Mouse (Mus musculus) granulocyte monocyte progenitor cell, adult 5-6 weeks (primary cell): ENCODE data around the gene Ubc. TPM values are rescaled to one million over a fixed set of nuclear protein-coding genes. Genes with fewer than 3 reads are reported as not detected.
A peak's percentile ranks its signal among the peaks of the same experiment; 100 is the strongest.

Source experiments
- ATAC-seq: replicated peaks from 2 replicates; pipeline ENCODE4 v1.8.0; 2016; ENCODE audit warnings: mild to moderate bottlenecking, moderate TSS enrichment, inconsistent platforms; ENCODE audit not compliant: poor library complexity, severe bottlenecking
- total RNA-seq, 2 experiments: library from RNA; stranded (forward) in 1 of 2; stranded (reverse) in 1 of 2; fragments of 200-712, 200-1000 nt in 1 of 2; fragments of >200 nt in 1 of 2; fragmentation: Nextera tagmentation in 1 of 2; gene quantifications; 2 replicates each; pipeline ENCODE4 v1.2.3; 2014 to 2017

Gene Ubc
- total RNA-seq, 2 experiments from 2014 or later, result 139 to 280 TPM

DNA sequence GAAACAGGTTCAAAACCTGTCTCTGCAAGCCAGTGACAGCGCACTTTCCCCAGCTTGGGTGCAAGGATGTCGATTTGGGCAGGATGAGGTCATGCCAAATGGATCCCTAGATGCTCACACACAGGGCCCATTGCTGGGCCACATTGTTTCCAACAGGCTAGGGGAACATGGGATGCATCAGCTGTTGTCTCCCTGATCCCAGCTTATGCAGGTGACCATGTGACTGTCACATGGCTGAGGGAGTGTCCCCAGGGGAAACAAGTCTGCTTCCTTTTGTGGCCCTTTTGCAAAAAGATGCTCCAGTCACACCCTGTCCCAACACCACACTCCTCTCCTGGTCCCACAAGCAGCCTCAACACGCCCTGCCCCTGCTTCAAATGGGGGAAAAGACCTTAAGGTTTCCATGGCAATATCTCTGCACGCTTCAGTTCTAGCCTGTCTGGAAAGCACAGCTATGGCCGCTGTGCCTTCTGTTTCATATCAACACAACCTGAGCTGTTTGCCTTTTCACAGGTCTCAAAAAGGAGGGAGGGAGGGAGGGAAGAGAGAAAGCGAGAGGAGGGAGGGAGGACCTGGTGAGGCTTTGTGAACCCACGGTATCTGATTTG is 35.0 kb downstream of the Ubc start:
- no peak for ATAC-seq

DNA sequence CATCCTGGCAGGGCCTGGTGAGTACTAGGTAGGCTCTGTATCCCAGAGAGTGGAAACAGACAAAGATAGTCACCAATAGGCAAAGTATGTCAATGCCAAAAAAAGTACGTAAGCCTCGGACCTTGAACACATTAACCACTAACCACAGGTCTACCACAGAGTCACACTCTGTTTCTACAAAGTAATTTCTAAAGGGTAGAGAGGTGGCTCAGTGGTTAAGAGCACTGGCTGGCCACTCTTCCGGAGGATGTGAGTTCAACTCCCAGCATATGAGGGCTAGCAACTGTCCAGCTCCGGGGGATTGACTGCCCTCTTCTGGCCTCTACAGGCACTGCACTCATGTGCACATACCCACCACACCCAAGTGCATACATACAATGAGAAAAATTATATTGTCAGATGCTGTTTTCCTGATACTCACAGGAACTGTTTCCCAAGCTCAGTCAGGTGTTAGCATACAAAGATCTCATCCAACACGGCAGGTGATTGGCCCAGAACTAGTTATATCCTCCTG is 37.2 kb downstream of the Ubc start:
- no peak for ATAC-seq

DNA sequence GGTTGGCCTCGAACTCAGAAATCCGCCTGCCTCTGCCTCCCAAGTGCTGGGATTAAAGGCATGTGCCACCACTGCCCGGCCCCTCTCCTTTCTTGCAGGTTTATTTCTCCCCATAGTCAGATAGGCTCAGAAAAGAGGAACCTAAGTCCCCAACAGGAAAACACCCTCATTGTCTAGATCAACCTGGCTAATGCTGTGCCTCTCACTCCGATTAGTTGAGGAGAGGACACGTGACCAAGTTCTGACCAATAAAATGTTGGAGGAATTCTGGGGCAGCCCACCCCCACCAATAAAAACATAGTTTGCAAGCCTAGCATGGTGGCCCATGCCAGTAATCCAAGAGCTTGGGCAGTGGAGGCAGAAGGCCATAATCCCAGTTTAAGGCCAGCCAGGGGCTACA is 38.1 kb downstream of the Ubc start:
- peak; percentile 65 for ATAC-seq

DNA sequence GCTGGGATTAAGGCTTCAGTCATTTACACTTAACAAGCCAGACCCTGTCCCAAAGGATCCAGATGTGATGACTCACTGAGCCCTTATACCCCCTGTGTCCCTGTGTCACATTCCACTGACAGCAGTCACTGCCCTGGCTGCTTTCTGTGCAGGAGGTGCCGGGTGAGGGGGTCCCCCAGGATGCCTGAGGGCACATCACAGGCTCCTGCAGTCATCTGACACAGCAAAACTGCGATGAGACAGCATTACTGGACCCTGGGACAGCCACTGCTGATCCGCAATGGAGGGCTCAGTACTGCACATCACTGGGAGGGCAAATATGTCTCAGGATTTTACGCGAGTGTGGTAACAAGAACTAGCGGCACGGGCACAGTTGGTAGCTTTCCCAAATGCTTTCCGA is 38.9 kb downstream of the Ubc start:
- ATAC-seq, result no peak

DNA sequence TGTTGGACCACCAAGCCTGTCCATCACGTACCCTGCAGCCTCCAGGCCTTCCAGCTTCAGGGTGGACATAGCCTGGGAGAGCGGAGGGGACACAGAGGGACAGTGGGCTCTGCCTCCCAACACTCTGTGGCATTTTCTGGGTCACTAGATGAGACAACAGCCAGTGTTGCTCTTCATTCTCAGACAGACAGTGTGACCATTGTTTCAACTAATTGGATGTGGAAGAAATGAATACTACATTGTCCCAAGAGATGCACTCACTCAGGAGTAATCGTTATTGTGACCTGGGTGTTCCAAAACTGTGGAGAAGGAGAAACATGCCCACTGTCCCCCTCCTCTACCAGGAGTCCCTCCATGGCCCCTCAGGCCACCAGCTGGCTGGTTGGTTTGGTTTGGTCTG is 40.6 kb downstream of the Ubc start:
- ATAC-seq, result no peak

DNA sequence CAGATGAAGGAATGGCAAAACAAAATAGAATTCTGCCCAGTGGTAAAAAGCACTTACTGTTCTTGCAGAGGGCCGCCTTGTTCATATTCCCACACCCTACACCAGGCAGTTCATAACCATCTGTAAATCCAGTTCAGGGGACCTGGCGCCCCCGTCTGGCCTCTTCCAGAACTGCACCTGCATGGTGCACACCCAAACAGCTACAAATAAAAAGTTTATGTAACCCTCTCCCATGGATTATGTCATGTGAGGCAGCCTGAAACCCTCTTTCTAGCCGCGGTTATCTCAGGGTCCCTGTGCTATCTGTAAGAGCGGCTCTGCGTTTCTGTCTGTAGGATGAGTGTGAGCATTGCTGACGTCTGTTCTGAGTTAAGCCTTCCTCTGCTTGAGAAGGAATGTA is 41.5 kb downstream of the Ubc start:
- ATAC-seq, result peak; percentile 69

DNA sequence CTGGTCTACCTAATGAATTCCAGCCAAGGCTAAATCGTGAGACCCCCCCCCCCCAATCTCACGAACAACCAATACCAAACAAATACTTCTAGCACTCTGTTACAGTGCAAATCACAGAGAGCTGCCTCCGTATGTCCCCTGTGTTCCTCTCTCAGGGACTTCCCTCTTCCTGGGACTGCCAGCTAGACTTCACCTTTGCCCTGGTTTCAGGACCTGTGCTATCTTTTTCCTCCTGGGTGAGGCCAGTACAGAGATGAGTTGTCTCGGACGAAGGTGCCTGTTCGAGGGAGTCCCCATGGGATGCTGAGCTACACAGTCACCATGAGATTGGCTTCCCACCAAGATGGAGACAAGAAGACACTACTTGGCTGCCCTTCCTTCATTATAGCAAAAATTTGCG is 41.9 kb downstream of the Ubc start:
- ATAC-seq, result peak; percentile 26; the same call in 1 of the 2 replicates

DNA sequence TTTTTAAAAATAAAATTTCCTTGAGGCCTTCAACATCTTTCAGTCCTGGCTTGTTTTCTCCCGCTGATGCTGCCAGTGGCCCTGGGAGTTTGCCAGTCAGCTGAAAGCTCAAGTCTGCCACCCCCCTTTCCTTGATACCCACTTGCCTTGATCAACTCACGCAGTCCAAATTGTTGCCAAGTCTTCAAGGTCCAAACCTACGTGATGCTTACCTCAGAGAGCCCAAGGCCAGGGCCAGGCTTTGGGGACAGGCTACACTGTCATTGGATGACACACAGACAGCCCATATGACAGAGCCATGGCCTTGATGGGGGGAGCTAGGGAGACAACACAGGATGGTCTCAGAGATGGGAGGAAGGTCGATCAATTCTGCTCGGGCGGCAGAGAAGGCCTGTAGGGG is 45.7 kb downstream of the Ubc start:
- no peak for ATAC-seq

DNA sequence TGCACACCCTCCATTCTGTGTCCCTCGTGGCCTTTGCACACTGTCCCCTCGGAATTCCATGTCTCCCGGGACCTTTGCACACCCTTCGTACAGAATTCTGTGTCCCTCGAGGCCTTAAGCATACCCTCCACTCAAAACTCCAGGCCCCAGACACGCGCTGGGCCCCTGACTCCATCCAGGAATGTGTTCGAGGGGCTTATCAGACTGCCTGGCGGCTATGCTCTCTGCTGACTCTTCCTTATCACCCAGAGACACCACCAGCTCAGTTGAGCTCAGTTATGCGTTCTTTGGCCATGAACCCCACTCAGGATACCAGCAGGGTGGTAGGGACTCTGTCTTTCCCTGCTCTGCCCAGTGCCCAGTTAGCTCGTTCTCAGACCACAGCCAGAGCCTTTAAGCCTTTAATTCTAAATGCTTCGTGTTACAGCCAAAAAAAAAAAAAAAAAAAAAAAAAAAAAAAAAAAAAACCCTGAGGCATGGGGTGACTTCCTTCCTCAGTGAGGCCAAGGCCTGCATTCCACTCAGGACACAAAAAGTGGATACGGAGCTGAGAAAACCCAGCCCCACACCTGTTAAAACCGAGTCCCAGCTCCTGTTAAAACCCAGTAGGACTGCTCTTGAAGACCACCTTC is 48.4 kb downstream of the Ubc start:
- no peak for ATAC-seq

DNA sequence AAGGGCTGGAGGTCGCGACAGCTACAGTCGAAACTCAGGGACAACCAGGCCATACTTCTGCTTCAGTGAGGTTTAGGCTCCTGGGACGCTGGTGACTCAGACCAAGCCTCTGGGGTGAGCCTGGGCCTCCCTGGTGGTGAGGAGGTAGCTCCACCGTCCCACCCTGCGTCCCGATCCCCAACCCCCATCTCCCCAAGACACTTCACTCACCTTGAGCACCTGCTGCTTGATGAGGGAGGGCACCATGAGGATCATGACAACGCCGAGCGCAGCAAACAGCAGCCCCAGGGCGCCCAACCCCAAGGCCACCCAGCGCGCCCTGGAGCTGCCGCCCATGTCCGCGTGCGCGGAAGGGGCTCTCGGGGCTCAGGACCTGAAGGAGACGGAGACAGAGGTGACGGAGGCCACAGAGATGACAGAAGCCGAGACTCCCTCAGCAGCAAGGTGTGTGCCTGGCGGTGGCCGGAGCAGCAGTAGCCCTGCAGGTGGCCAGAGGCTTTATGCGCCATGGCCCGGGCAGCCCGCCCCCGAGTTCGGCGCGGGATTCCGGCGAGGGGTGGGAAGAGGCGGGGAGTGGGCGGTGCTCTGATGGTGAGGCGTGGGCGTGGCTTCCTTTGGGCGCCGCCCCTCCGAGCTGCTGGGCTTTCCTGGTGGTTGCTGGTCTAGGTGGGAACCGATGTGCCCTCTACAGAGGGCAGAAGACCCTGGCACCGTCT is 49.3 kb downstream of the Ubc start, which contains the start of gene Scarb1:
Scarb1 (minus strand) TSS at position 548 of the 716 bp plus-strand sequence.
- peak; percentile 63 for ATAC-seq

DNA sequence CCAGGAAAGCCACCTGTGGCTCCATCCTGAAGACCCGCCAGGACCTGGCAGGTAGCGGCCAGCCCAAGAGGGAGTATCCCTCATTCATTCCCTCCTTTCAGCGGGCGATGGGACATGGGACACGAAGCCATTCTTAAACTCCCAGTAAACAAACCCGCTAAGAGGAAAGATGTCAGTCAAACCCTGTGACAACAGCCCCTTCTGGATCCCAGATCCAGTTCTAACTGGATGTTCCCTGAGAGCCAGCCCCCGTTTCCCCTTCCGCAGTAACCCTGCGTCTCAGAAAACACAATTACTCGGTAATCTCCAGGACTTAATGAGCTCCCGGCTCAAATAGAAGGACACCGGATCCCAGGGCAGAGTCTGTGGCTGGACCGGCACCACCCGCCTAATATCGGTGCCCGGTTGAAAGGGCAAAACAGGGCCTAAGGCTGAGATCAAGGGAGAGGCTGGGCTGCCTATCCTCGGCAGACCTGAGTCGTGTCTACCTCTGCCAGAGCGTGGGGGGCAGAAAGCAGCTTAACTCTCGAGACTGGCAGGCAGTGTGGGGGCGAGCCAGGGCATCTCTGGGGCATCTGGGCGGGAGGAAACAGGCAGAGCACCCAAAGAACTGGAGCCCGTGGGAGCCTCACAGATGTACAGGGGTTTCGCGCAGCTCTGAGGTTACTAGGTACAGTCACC is 50.0 kb downstream of the Ubc start:
- no peak for ATAC-seq

DNA sequence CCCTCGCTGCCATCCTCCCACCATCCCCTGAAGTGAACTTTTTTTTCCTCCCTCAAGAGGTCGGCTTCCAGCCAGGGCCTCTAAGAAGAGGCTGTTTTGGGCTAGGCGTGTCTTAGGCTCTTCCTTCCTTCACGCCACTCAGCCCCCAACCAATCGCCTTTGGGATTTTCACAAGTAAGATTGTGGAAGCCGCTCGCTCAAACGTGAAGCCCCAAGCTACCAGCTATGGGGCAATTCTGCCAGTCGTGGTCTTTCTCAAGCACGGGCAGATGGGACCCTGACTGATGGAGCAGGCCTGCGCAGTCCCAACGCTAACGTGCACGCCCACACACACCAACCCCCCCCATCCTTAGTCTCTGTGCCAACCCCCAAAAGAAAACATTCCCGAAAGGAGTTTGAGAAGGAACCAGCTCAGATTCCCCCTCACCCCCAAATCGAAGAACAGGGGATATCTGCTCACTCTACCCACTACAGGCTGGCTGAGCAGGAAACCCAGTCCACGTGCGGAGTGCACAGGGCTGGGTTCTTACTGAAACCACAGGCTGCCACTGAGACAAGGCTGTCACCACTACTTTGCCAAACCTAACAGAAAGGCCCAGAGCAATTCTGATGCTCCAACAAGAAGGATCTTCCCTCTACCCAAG is 50.8 kb downstream of the Ubc start:
- peak; percentile 58 for ATAC-seq

DNA sequence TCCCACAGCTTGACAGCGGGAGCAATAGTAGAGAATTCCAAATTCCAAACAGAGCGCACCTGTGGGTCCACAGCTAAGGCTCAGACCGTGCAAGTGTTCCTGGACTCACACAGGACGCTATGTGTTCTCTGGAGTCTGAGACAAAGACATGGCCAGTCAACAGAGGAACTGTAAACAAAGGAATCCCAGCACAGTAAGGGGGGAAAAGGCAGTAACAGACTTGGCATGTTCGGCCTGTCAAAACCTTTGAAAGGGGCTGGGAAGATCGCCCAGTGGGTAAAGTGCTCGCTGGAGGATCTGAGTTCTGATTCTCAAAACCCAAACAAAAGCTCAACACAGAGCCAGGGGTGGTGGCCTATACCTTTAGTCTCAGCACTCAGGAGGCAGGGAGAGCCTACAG is 52.5 kb downstream of the Ubc start:
- no peak for ATAC-seq

DNA sequence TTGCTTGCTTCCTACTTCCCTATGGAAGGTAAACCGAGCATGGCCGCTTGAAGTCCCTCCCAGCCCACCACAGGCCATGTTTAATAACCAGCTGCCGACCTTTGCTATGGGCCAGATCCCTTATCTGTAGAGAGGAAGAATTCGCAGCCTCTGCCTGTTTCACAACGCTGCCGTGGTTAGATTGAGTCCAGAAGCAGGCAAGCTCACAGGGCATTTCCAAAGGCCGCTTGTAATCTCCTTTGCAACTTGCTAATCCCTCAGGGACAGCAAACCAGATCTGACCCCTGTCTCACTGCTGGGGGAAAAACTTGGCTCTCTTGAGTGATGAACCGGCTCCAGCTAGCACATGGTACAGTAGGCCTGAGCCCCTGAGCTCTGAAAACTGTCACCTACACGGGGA is 53.0 kb downstream of the Ubc start:
- ATAC-seq, result peak; percentile 35

Other genes starting within 250 kb of the Ubc start
- 47.9 and 77.4 TPM in 2 replicates for gene Ncor2, start 211.0 kb downstream of the Ubc start, total RNA-seq (2014; fragmentation: Nextera tagmentation)
- gene Ncor2, start 211.0 kb downstream of the Ubc start, total RNA-seq (2017), result 5.3 and 11.8 TPM in 2 replicates
- 80.2 and 145 TPM in 2 replicates for gene Scarb1, start 49.1 kb downstream of the Ubc start, total RNA-seq (2014; fragmentation: Nextera tagmentation)
- gene Scarb1, start 49.1 kb downstream of the Ubc start, total RNA-seq (2017), result 49.0 and 53.9 TPM in 2 replicates
- 0.96 TPM in 1 of 2 replicates, not detected in the other for gene Gm10382, start 880 bp downstream of the Ubc start, total RNA-seq (2014; fragmentation: Nextera tagmentation)
- 0.26 TPM in 1 of 2 replicates, not detected in the other for gene Gm10382, start 880 bp downstream of the Ubc start, total RNA-seq (2017)
- 16.8 and 25.8 TPM in 2 replicates for gene Dhx37, start 43.9 kb upstream of the Ubc start, total RNA-seq (2014; fragmentation: Nextera tagmentation)
- gene Dhx37, start 43.9 kb upstream of the Ubc start, total RNA-seq (2017), result 53.0 and 56.7 TPM in 2 replicates
- gene Bri3bp, start 51.4 kb upstream of the Ubc start, total RNA-seq (2014; fragmentation: Nextera tagmentation), result 43.5 and 68.5 TPM in 2 replicates
- 24.4 and 25.4 TPM in 2 replicates for gene Bri3bp, start 51.4 kb upstream of the Ubc start, total RNA-seq (2017)
- 10.3 and 15.1 TPM in 2 replicates for gene Aacs, start 85.6 kb upstream of the Ubc start, total RNA-seq (2014; fragmentation: Nextera tagmentation)
- 11.7 and 12.2 TPM in 2 replicates for gene Aacs, start 85.6 kb upstream of the Ubc start, total RNA-seq (2017)
- gene Tmem132b, start 141.6 kb upstream of the Ubc start, total RNA-seq (2014; fragmentation: Nextera tagmentation), result not detected in 2 replicates
- not detected in 2 replicates for gene Tmem132b, start 141.6 kb upstream of the Ubc start, total RNA-seq (2017)